Mouse (Mus musculus) telencephalon, adult 2 months (tissue): ENCODE data around the gene Gm32802.
"Not testable (repeated sequence)": the region's sequence is repeated elsewhere in the genome, so short reads cannot be mapped to it uniquely, and the experiment has no call there.

Source experiments
- DNase-seq: peaks from one replicate; pipeline ENCODE4 v3.0.0-alpha.2; 2011; ENCODE audit warnings: low read depth, low spot score

Gene Gm32802

GRCm38 (mm10) chr10:118258388-118258787 is at the start of gene Gm32802:
Gm32802 (plus strand) TSS chr10:118258688.
- DNase-seq, result not testable (repeated sequence)

- DNase-seq, result not testable (repeated sequence)
These were observed 42.6 kb upstream of the Gm32802 start for GRCm38 (mm10) chr10:118215719-118216393.

GRCm38 (mm10) chr10:118227629-118228028 is 30.9 kb upstream of the Gm32802 start:
- DNase-seq, result not testable (repeated sequence)

GRCm38 (mm10) chr10:118232607-118233006 is 25.9 kb upstream of the Gm32802 start:
- not testable (repeated sequence) for DNase-seq

GRCm38 (mm10) chr10:118240680-118241079 is 17.8 kb upstream of the Gm32802 start, which contains the start of gene Gm32717:
Gm32717 (minus strand) TSS chr10:118240780.
- DNase-seq, result not testable (repeated sequence)

GRCm38 (mm10) chr10:118249006-118249595 is 9.4 kb upstream of the Gm32802 start:
- DNase-seq, result not testable (repeated sequence)

- no peak for DNase-seq
These were observed 7.6 kb upstream of the Gm32802 start for GRCm38 (mm10) chr10:118250852-118251295.

GRCm38 (mm10) chr10:118268812-118269211 is 10.3 kb downstream of the Gm32802 start:
- not testable (repeated sequence) for DNase-seq

GRCm38 (mm10) chr10:118271416-118271815 is 12.9 kb downstream of the Gm32802 start:
- not testable (repeated sequence) for DNase-seq

- DNase-seq, result not testable (repeated sequence)
These were observed 19.6 kb downstream of the Gm32802 start for GRCm38 (mm10) chr10:118278069-118278468.

GRCm38 (mm10) chr10:118282565-118282964 is 24.1 kb downstream of the Gm32802 start:
- DNase-seq, result not testable (repeated sequence)

- DNase-seq, result not testable (repeated sequence)
These were observed 24.5 kb downstream of the Gm32802 start for GRCm38 (mm10) chr10:118283016-118283415.

GRCm38 (mm10) chr10:118294938-118295337 is 36.5 kb downstream of the Gm32802 start, which contains the start of gene Iltifb:
Iltifb (minus strand) TSS chr10:118295038.
- DNase-seq, result no peak

- not testable (repeated sequence) for DNase-seq
These were observed 43.6 kb downstream of the Gm32802 start for GRCm38 (mm10) chr10:118302133-118302532.
